Mouse (Mus musculus) stomach, postnatal 0 days (tissue): ENCODE data around the gene Hpcal1. TPM values are rescaled to one million over a fixed set of nuclear protein-coding genes. Genes with fewer than 3 reads are reported as not detected.

Source experiments
- ATAC-seq: fragments of 200-750 bp; cut with Nextera tagmentation; 2 replicates; pipeline ENCODE4 v1.8.0; 2017; ENCODE audit not compliant: low FRiP score, low TSS enrichment
- DNase-seq: peaks from one replicate; pipeline ENCODE4 v3.0.0-alpha.2; 2016; ENCODE audit warnings: low spot score
- H3K27ac ChIP-seq: fragments of 300-500 bp; sonication (generic); replicated peaks from 2 replicates; pipeline ENCODE4 v1.5.1; 2014; ENCODE audit warnings: mild to moderate bottlenecking, control low read depth
- H3K27me3 ChIP-seq: fragments of 300-500 bp; sonication (generic); 2 replicates; pipeline ENCODE4 v1.6.1; 2014; ENCODE audit warnings: low read length; ENCODE audit not compliant: control insufficient read depth, insufficient read depth
- H3K36me3 ChIP-seq: fragments of 300-500 bp; sonication (generic); 2 replicates; pipeline ENCODE4 v1.6.1; 2014; ENCODE audit warnings: low read length, mixed read lengths; ENCODE audit not compliant: control insufficient read depth, insufficient read depth
- H3K4me1 ChIP-seq: fragments of 300-500 bp; sonication (generic); replicated peaks from 2 replicates; pipeline ENCODE4 v1.6.1; 2014; ENCODE audit warnings: antibody characterized with exemption; ENCODE audit not compliant: control insufficient read depth, insufficient read depth
- H3K4me2 ChIP-seq: fragments of 300-500 bp; sonication (generic); replicated peaks from 2 replicates; pipeline ENCODE4 v1.6.1; 2014; ENCODE audit warnings: low read depth, mild to moderate bottlenecking, control low read depth, moderate library complexity
- H3K4me3 ChIP-seq: fragments of 300-500 bp; sonication (generic); 2 replicates; pipeline ENCODE4 v1.5.1; 2014; ENCODE audit warnings: low read depth, low read length, control low read depth
- H3K9ac ChIP-seq: fragments of 300-500 bp; sonication (generic); 2 replicates; pipeline ENCODE4 v1.6.1; 2014; ENCODE audit warnings: mild to moderate bottlenecking, low read length, control low read depth, mixed read lengths
- H3K9me3 ChIP-seq: fragments of 300-500 bp; sonication (generic); 2 replicates; pipeline ENCODE4 v1.6.1; 2016; ENCODE audit warnings: low read length; ENCODE audit not compliant: control insufficient read depth
- CTCF ChIP-seq: IDR thresholded peaks from 2 replicates; pipeline ENCODE4 v1.5.1; 2016; ENCODE audit warnings: antibody characterized with exemption, low read depth, mild to moderate bottlenecking, moderate library complexity
- EP300 ChIP-seq: optimal IDR thresholded peaks from 2 replicates; pipeline ENCODE3; 2016; ENCODE audit warnings: antibody characterized with exemption
- WGBS: fragments of 180-500 bp; shearing (Covaris S2); extraction: QIAGEN DNeasy Blood & Tissue Kit; methylation state at CpG from one replicate; pipeline ENCODE4 v1.1.7; 2014; 5-methylcytosine and 5-hydroxymethylcytosine counted together
- polyA plus RNA-seq: library from polyadenylated mRNA; unstranded; fragments of >200 nt; fragmentation: Nextera tagmentation; extraction: Ambion mirVana; gene quantifications from 2 replicates; pipeline ENCODE4 v1.2.1, GENCODE M21; 2015

Hpcal1 gene
- polyA plus RNA-seq, 1 experiment from 2014 or later: 62.6 TPM

DNA sequence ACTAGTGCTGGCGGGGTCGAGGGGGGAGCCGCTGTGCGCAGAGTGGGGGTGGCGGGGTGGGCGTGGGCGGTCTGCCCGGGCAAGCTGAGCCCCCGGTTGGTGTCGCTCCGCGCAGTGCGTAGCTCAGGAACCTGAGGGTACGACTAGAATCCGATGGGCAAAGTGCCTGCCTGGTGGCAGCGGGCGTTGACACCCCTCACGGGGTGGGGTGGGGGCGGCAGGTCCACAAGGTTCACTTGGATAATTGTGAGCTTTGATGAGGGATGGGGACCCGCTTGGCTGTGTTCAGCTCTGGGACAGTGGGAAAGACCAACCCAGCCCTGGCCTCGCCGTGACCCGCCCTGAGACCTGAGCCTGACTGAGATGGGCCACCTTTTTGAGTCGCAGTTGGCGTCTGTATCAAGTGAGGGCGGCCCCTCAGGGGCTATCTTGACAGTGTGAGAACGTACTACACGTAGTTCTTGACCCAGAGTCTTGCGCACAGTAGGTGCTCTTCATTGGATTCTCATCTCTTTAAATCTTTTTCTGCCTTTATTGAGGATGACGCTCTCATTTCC is 742 bp downstream of the Hpcal1 start:
- H3K4me2 ChIP-seq: peak overlapping the region; percentile 98
- under 1% methylated on average over 29 of the region's 30 CpGs for WGBS
- peaks cover 2% of the 10 kb centered on the region; the same call in 1 of the 2 replicates for H3K4me1 ChIP-seq
- peak overlapping the region; percentile 84 for H3K4me3 ChIP-seq
- H3K36me3 ChIP-seq: no peaks in the 10 kb centered on the region
- no peaks in the 10 kb centered on the region for H3K9me3 ChIP-seq
- H3K9ac ChIP-seq: peak overlapping the region; percentile 71
- H3K27me3 ChIP-seq: no peaks in the 10 kb centered on the region
- peak overlapping the region; percentile 74 for H3K27ac ChIP-seq
- DNase-seq: peak; percentile 58
- no peak for ATAC-seq
- TF ChIP-seq CTCF: no peak
- TF ChIP-seq EP300: no peak

DNA sequence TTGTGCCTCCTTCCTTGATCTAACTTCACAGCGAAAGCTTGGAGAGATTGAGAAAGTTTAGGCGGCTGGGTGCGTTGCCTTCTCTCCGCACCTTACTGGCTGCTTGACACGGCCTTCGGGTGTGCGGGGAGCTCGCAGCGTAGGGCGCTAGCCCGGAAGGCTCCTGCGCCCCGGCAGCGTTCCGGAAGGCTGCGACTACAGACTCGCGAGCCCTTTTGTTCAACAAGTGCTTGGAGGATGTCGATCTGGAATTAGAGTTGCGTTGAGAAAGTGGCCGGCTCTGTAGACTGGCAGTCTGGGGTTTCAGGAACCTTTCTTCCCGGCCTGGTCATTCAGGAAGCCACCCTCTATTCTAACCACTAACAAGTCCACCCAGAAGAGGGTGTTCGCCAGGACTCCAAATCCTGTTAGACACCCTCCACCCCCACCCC is 1.2 kb downstream of the Hpcal1 start:
- no peaks in the 10 kb centered on the region for H3K9me3 ChIP-seq
- ATAC-seq: no peak
- 1% methylated on average over 23 of the region's 23 CpGs for WGBS
- TF ChIP-seq EP300 (no peak), CTCF (no peak)
- H3K9ac ChIP-seq: peak overlapping the region; percentile 71
- H3K4me2 ChIP-seq: peak overlapping the region; percentile 98
- H3K27ac ChIP-seq: peak overlapping the region; percentile 74
- peaks cover 2% of the 10 kb centered on the region; the same call in 1 of the 2 replicates for H3K4me1 ChIP-seq
- H3K36me3 ChIP-seq: no peaks in the 10 kb centered on the region
- H3K27me3 ChIP-seq: no peaks in the 10 kb centered on the region
- peak; percentile 53 for DNase-seq
- H3K4me3 ChIP-seq: peak overlapping the region; percentile 84

GRCm38 (mm10) chr12:17692356-17692755 is 1.7 kb downstream of the Hpcal1 start:
- DNase-seq (no peak), ATAC-seq (no peak)
- peak overlapping the region; percentile 71; the same call in 1 of the 2 replicates for H3K9ac ChIP-seq
- TF ChIP-seq CTCF (no peak), EP300 (no peak)
- no peaks in the 10 kb centered on the region for H3K36me3 ChIP-seq
- peak overlapping the region; percentile 98 for H3K4me2 ChIP-seq
- peak overlapping the region; percentile 84 for H3K4me3 ChIP-seq
- WGBS: 38% methylated on average over 5 of the region's 5 CpGs
- no peaks in the 10 kb centered on the region for H3K9me3 ChIP-seq
- H3K27me3 ChIP-seq: no peaks in the 10 kb centered on the region
- H3K4me1 ChIP-seq: peaks cover 2% of the 10 kb centered on the region; the same call in 1 of the 2 replicates
- peak overlapping the region; percentile 74 for H3K27ac ChIP-seq

GRCm38 (mm10) chr12:17692953-17693352 is 2.3 kb downstream of the Hpcal1 start:
- Histone ChIP-seq H3K4me2 (peak overlapping the region; percentile 98), H3K9me3 (no peaks in the 10 kb centered on the region), H3K9ac (no peak overlapping the region), H3K4me3 (peak overlapping the region; percentile 84; the same call in 1 of the 2 replicates), H3K27ac (no peak overlapping the region), H3K4me1 (peaks cover 2% of the 10 kb centered on the region; the same call in 1 of the 2 replicates), H3K36me3 (no peaks in the 10 kb centered on the region), H3K27me3 (no peaks in the 10 kb centered on the region)
- ATAC-seq (no peak), DNase-seq (no peak)
- 41% methylated on average over 4 of the region's 4 CpGs for WGBS
- TF ChIP-seq EP300 (no peak), CTCF (no peak)

DNA sequence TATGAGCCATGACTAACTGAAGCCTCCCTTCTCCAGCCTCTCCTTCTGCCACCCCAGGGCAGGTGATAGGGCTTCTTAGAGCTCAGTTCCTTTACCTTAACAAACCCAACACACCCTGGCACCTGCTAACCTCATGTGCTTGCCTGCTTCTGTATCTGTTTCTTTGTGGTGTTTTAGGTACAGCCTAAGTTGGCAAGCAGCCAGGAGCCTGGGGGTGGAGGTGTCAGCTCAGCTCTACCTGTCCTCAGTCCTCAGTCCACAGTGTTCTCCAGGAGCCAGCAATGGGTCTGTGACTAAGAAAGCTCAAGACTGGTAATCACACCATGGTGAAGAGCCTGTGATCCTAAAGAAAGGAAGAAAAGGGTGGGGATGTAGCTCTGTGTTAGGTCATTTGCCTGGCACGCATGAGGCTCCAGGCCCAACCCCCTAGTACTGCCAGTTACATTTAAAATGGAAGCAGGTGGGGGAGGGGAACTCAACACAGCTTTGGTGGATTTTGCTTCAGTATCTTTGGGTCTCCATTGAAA is 4.0 kb downstream of the Hpcal1 start:
- DNase-seq (peak; percentile 84), ATAC-seq (peak; percentile 22)
- H3K4me2 ChIP-seq: no peak overlapping the region
- no peak overlapping the region for H3K9ac ChIP-seq
- TF ChIP-seq EP300 (no peak), CTCF (no peak)
- H3K36me3 ChIP-seq: no peaks in the 10 kb centered on the region
- H3K27me3 ChIP-seq: no peaks in the 10 kb centered on the region
- H3K27ac ChIP-seq: 0 out of 2 replicates have a peak overlapping the region, but pooled peaks have one; percentile 35
- H3K4me3 ChIP-seq: no peak overlapping the region
- H3K4me1 ChIP-seq: peaks cover 2% of the 10 kb centered on the region; the same call in 1 of the 2 replicates
- no peaks in the 10 kb centered on the region for H3K9me3 ChIP-seq
- WGBS: 39% methylated on average over 1 of the region's 1 CpGs

DNA sequence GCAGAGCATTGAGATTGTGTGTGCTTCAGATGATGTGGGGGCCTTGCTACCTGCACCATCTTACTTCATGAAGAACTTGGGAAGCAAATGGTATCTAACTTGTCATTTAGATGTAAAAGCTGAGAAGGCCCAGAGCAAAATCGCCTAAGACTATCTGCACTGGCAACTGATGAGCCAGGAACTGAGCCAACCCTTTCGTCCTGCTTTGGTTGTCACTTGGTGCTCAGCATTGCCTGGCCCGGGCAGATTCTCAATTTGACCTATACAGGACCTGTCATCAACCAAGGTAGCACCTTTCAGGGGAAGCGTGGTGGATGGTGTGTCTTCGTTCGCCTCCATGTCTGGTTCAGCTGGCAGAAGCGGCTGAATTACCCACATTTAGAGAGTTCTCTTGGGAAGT is 5.7 kb downstream of the Hpcal1 start:
- DNase-seq: no peak
- Histone ChIP-seq H3K27ac (no peak overlapping the region), H3K27me3 (no peaks in the 10 kb centered on the region), H3K4me3 (no peak overlapping the region), H3K36me3 (no peaks in the 10 kb centered on the region), H3K9me3 (no peaks in the 10 kb centered on the region), H3K4me1 (peaks cover 2% of the 10 kb centered on the region), H3K4me2 (no peak overlapping the region), H3K9ac (no peak overlapping the region)
- 95% methylated on average over 7 of the region's 7 CpGs for WGBS
- no peak for TF ChIP-seq CTCF
- no peak for TF ChIP-seq EP300
- no peak for ATAC-seq
